Mouse (Mus musculus): ENCODE data around the gene Nkx1-2. TPM values are rescaled to one million over a fixed set of nuclear protein-coding genes. Genes with fewer than 3 reads are reported as not detected.

Nkx1-2 gene
- total and polyA plus RNA-seq, 3 experiments = 0.04 TPM; not detected in 2

DNA sequence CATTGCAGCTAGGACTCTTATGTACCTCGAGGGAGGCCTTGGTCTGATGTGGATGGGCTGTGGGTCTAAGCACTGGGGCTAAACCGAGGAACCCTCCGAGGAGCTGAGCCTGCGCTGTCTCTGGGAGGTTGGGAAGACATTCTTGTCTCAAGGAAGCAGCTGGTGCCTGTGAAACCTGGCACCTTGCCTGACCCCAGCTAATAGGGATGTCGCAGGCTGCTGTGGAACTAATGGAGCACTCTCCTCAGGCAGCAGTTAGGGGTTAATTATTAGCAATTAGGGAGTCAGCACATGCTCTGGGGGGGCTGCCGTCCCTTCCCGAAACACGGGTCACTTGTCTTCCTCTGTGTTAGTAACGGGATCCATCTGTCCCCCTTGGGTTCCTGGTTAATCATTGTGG, 41.5 kb upstream of the Nkx1-2 start:
- dilution Hi-C loops (cut with MboI; ENCODE audit: extremely low pct_ligation_motif_present, extremely low pct_unique_long_range_greater_than_20kb, low sequenced_read_pairs) = no loop called here
- peaks cover 0 to 26% of the 10 kb centered on the region in 2 experiments for H3K36me3 ChIP-seq (replicated peaks in 1 of 2; ENCODE audit: control insufficient read depth in 1 of 2, insufficient read depth in 1 of 2, low read length in 1 of 2)
- in situ Hi-C loops (cut with MboI; ENCODE audit: low pct_ligation_motif_present, low pct_unique_long_range_greater_than_20kb, low sequenced_read_pairs) = no loop called here

GRCm38 (mm10) chr7:132638446-132639087, 39.1 kb upstream of the Nkx1-2 start:
- peak; percentile 69 for DNase-seq (ENCODE audit: extremely low read depth)
- Histone ChIP-seq H3K4me1 (ENCODE audit: control insufficient read depth in 1 of 2, insufficient read depth in 2 of 2) (peaks cover 0 to 11% of the 10 kb centered on the region in 2 experiments; a peak in 2 of 4 replicates), H3K9me3 (replicated peaks; ENCODE audit: low read length) (no peaks in the 10 kb centered on the region), H3K4me3 (replicated peaks in 1 of 3; ENCODE audit: low read depth in 2 of 3, low read length in 2 of 3, poor library complexity in 1 of 3) (no peak overlapping the region), H3K4me2 (ENCODE audit: insufficient read depth, low read depth, poor library complexity, severe bottlenecking) (no peak overlapping the region), H3K27ac (ENCODE audit: insufficient read depth, low read depth) (no peak overlapping the region), H3K79me2 (replicated peaks; ENCODE audit: control insufficient read depth, extremely low read depth, insufficient read depth, poor library complexity, severe bottlenecking) (no peaks in the 10 kb centered on the region), H3K9ac (ENCODE audit: insufficient read depth, low read depth) (no peak overlapping the region), H3K27me3 (replicated peaks) (no peaks in the 10 kb centered on the region), H3K36me3 (replicated peaks in 1 of 2; ENCODE audit: control insufficient read depth in 1 of 2, insufficient read depth in 1 of 2, low read length in 1 of 2) (peaks cover 0 to 33% of the 10 kb centered on the region in 2 experiments)
- dilution Hi-C loops (cut with MboI; ENCODE audit: extremely low pct_ligation_motif_present, extremely low pct_unique_long_range_greater_than_20kb, low sequenced_read_pairs) = no loop called here
- in situ Hi-C loops (cut with MboI; ENCODE audit: low pct_ligation_motif_present, low pct_unique_long_range_greater_than_20kb, low sequenced_read_pairs) = no loop called here
- TF ChIP-seq CTCF (conservative IDR thresholded peaks at IDR 0.05 in 1 of 2, IDR thresholded peaks at IDR 0.05 in 1 of 2; ENCODE audit: low read depth in 2 of 2, low read length in 2 of 2) (peak in 1 of 2 experiments; percentile 82; a peak in 3 of 4 replicates), ETS1 (conservative IDR thresholded peaks at IDR 0.05; ENCODE audit: low read depth, low read length) (no peak), SMC3 (IDR thresholded peaks at IDR 0.05; ENCODE audit: low read depth, low read length) (peak; percentile 78), RAD21 (IDR thresholded peaks at IDR 0.05; ENCODE audit: low read depth, low read length) (peak; percentile 81)

More for the DNA sequence above, 41.5 kb upstream of the Nkx1-2 start:
- Histone ChIP-seq H3K27ac (ENCODE audit: insufficient read depth, low read depth) (no peak overlapping the region), H3K4me3 (replicated peaks in 1 of 3; ENCODE audit: low read depth in 2 of 3, low read length in 2 of 3, poor library complexity in 1 of 3) (no peak overlapping the region), H3K9me3 (replicated peaks; ENCODE audit: low read length) (no peaks in the 10 kb centered on the region), H3K79me2 (replicated peaks; ENCODE audit: control insufficient read depth, extremely low read depth, insufficient read depth, poor library complexity, severe bottlenecking) (no peaks in the 10 kb centered on the region), H3K9ac (ENCODE audit: insufficient read depth, low read depth) (no peak overlapping the region), H3K27me3 (replicated peaks) (no peaks in the 10 kb centered on the region), H3K4me1 (ENCODE audit: control insufficient read depth in 1 of 2, insufficient read depth in 2 of 2) (peaks cover 0 to 11% of the 10 kb centered on the region in 2 experiments; a peak in 2 of 4 replicates), H3K4me2 (ENCODE audit: insufficient read depth, low read depth, poor library complexity, severe bottlenecking) (no peak overlapping the region)
- DNase-seq (ENCODE audit: extremely low read depth) = no peak
- TF ChIP-seq KAT2A (IDR thresholded peaks at IDR 0.05; ENCODE audit: insufficient replicate concordance, low read length) (no peak), RCOR1 (conservative IDR thresholded peaks at IDR 0.05; ENCODE audit: low read depth, low read length) (no peak), SMC3 (IDR thresholded peaks at IDR 0.05; ENCODE audit: low read depth, low read length) (no peak), ELF1 (IDR thresholded peaks at IDR 0.05; ENCODE audit: low read depth, low read length) (no peak), ZMIZ1 (IDR thresholded peaks at IDR 0.05; ENCODE audit: low read depth, low read length) (no peak), JUND (conservative IDR thresholded peaks at IDR 0.05; ENCODE audit: low read depth, low read length) (no peak), POLR2AphosphoS2 (IDR thresholded peaks at IDR 0.05; ENCODE audit: low read depth, low read length) (no peak), MAX (IDR thresholded peaks at IDR 0.05; ENCODE audit: low read length) (no peak), HCFC1 (IDR thresholded peaks at IDR 0.05; ENCODE audit: low read depth, low read length) (no peak)

DNA sequence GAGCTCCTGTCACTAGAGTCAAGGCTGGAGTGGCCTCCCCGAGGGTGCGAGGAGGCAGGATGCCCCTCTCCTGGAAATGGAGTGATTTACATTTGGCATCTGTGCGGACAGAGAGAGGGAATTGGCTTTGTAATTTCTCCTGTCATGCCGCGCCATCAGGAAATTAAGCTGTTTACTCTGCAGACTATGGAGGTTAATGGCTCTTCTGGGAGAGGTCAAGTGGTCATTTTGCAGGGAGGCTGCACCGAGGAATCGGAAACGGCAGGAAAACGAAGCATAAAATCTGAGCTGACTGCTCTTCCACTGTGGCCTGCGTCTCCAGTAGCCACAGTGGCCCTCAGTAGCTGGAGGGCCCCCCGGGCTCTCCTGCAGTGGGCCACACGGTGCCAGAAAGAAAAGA, 37.9 kb upstream of the Nkx1-2 start:
- no peaks in the 10 kb centered on the region for H3K79me2 ChIP-seq (replicated peaks; ENCODE audit: control insufficient read depth, extremely low read depth, insufficient read depth, poor library complexity, severe bottlenecking)
- TF ChIP-seq ELF1 (IDR thresholded peaks at IDR 0.05; ENCODE audit: low read depth, low read length) = no peak
- no peak for TF ChIP-seq BHLHE40 (IDR thresholded peaks at IDR 0.05; ENCODE audit: low read depth, low read length)
- TF ChIP-seq MAFK (IDR thresholded peaks at IDR 0.05; ENCODE audit: insufficient replicate concordance, low read length) = no peak
- TF ChIP-seq SIN3A (IDR thresholded peaks at IDR 0.05; ENCODE audit: low read length) = no peak
- no peak for TF ChIP-seq ZMIZ1 (IDR thresholded peaks at IDR 0.05; ENCODE audit: low read depth, low read length)
- TF ChIP-seq RAD21 (IDR thresholded peaks at IDR 0.05; ENCODE audit: low read depth, low read length) = no peak
- TF ChIP-seq USF2 (conservative IDR thresholded peaks at IDR 0.05; ENCODE audit: low read depth, low read length) = no peak
- no peak for TF ChIP-seq CHD1 (IDR thresholded peaks at IDR 0.05; ENCODE audit: low read depth, low read length)
- no peak for TF ChIP-seq ETS1 (conservative IDR thresholded peaks at IDR 0.05; ENCODE audit: low read depth, low read length)
- TF ChIP-seq POLR2A (IDR thresholded peaks at IDR 0.05; ENCODE audit: low read depth, low read length) = no peak
- TF ChIP-seq TCF12 (IDR thresholded peaks at IDR 0.05; ENCODE audit: low read depth, low read length) = no peak
- TF ChIP-seq SMC3 (IDR thresholded peaks at IDR 0.05; ENCODE audit: low read depth, low read length) = no peak
- TF ChIP-seq IRF4 (IDR thresholded peaks at IDR 0.05; ENCODE audit: low read depth, low read length) = no peak
- TF ChIP-seq JUND (conservative IDR thresholded peaks at IDR 0.05; ENCODE audit: low read depth, low read length) = no peak
- no peak for TF ChIP-seq PAX5 (IDR thresholded peaks at IDR 0.05; ENCODE audit: low read length)
- H3K4me1 ChIP-seq (ENCODE audit: control insufficient read depth in 1 of 2, insufficient read depth in 2 of 2) = peaks cover 0 to 20% of the 10 kb centered on the region in 2 experiments; a peak in 2 of 4 replicates
- H3K27me3 ChIP-seq (replicated peaks) = no peaks in the 10 kb centered on the region
- no peak overlapping the region for H3K27ac ChIP-seq (ENCODE audit: insufficient read depth, low read depth)
- no peak for DNase-seq (ENCODE audit: extremely low read depth)
- in situ Hi-C loops (cut with MboI; ENCODE audit: low pct_ligation_motif_present, low pct_unique_long_range_greater_than_20kb, low sequenced_read_pairs) (no loop called here), dilution Hi-C loops (cut with MboI; ENCODE audit: extremely low pct_ligation_motif_present, extremely low pct_unique_long_range_greater_than_20kb, low sequenced_read_pairs) (no loop called here)
- no peak overlapping the region for H3K9ac ChIP-seq (ENCODE audit: insufficient read depth, low read depth)
- H3K4me3 ChIP-seq (replicated peaks in 1 of 3; ENCODE audit: low read depth in 2 of 3, low read length in 2 of 3, poor library complexity in 1 of 3) = no peak overlapping the region
- H3K4me2 ChIP-seq (ENCODE audit: insufficient read depth, low read depth, poor library complexity, severe bottlenecking) = no peak overlapping the region
- peaks cover 0 to 31% of the 10 kb centered on the region in 2 experiments for H3K36me3 ChIP-seq (replicated peaks in 1 of 2; ENCODE audit: control insufficient read depth in 1 of 2, insufficient read depth in 1 of 2, low read length in 1 of 2)
- no peaks in the 10 kb centered on the region for H3K9me3 ChIP-seq (replicated peaks; ENCODE audit: low read length)
